Mouse (Mus musculus): ENCODE results near the gene Pnlip.

Pnlip gene

DNA sequence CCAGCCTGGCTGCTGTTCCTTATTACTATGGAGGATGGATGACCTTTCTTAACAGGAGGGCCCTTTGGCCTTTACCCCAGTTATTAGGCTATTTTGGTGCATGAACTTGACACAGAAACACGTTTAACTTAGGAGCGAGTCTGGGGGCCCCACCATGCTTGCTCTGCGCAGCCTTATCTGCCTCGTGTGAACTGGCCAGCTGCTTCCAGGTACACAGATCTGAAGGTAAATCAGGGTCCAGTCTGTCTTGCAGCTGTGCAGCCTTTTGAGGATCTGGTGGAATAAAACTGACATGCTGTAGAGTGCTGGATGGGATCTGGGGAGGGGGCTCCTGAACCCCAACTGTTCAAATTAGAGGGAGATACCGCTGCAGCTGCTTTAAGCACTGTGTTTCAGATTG lies 75.5 kb downstream of the Pnlip start:
- DNase-seq = no peak

DNA sequence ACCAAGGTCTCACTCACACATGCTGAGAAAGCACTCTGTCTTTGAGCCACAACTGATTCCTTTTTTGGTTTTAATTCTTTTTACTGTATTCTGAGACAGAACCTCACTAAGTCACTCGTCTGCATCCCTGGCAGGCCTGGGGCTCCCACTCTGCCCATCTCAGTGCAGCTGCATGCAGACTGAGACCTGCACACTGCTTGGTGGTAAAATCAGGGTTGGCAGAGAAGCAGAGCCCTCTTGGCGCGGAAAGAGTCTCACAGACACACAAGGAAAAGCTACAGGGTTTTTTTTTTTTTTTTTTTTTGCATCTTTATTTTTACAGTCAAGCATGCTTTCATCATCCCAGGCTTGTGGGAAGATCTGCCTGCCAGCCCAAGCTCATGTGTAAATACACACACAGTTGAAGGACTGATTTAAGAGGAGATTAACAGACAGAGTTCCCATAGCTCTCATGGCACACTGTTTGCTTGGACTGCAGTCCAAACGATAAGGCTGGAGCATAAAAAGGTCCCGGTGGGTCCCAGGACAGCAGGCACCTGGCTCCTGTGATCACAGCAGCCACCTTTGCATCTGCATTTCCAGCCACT lies 76.2 kb downstream of the Pnlip start, which contains the start of gene Pnliprp1:
Gene Pnliprp1 (plus strand): TSS at position 443 of the 587 bp plus-strand sequence.
- no peak for DNase-seq

Data from lung, postnatal 4 days (tissue).